Mouse (Mus musculus): ENCODE measurements around the gene Med10. TPM values are rescaled to one million over a fixed set of nuclear protein-coding genes. Genes with fewer than 3 reads are reported as not detected.

Med10 gene
- total RNA-seq, 2 experiments from 2014 or later = 19.8 to 27.4 TPM

GRCm38 (mm10) chr13:69830606-69831005 lies 28.4 kb downstream of the Med10 start:
- no peak for DNase-seq

GRCm38 (mm10) chr13:69832578-69832977 lies 30.4 kb downstream of the Med10 start:
- DNase-seq = no peak

- DNase-seq = no peak
These were observed 31.2 kb downstream of the Med10 start for GRCm38 (mm10) chr13:69833416-69833815.

GRCm38 (mm10) chr13:69845592-69845991 lies 43.4 kb downstream of the Med10 start:
- DNase-seq = no peak

- no peak for DNase-seq
These were observed 47.4 kb downstream of the Med10 start for GRCm38 (mm10) chr13:69849579-69849978.

- peak; percentile 37 for DNase-seq
These were observed 50.1 kb downstream of the Med10 start for GRCm38 (mm10) chr13:69852313-69852712.

- no peak for DNase-seq
These were observed 51.3 kb downstream of the Med10 start for GRCm38 (mm10) chr13:69853425-69854043.

- no peak for DNase-seq
These were observed 53.7 kb downstream of the Med10 start for GRCm38 (mm10) chr13:69855941-69856340.

- DNase-seq = no peak
These were observed 60.1 kb downstream of the Med10 start for GRCm38 (mm10) chr13:69862276-69862675.

- DNase-seq = no peak
These were observed 62.7 kb downstream of the Med10 start for GRCm38 (mm10) chr13:69864911-69865310.

Other genes with a start within 250 kb of the Med10 start
- gene Srd5a1, start 191.0 kb upstream of the Med10 start, total RNA-seq (2021) = 1 to 10 TPM; 2.7 to 3.3 TPM
- 1 to 10 TPM in 1 of 2 experiments, under 1 TPM in 1; 0.70 to 1.0 TPM for gene Ube2ql1, start 62.5 kb upstream of the Med10 start, total RNA-seq (2021)